Mouse (Mus musculus) heart, adult 2 months (tissue): Measurements from ENCODE around the gene Tmem266.

Experiments
- CTCF ChIP-seq: fragments of 200-600 bp; IDR thresholded peaks from 2 replicates; pipeline ENCODE4 v1.8.1; 2022; ENCODE audit warnings: antibody characterized with exemption, mild to moderate bottlenecking, moderate library complexity
- EP300 ChIP-seq: fragments of 200-500 bp; IDR thresholded peaks from 2 replicates; pipeline ENCODE4 v1.6.1; 2011; ENCODE audit warnings: low read depth, low read length, control low read depth; ENCODE audit not compliant: insufficient read depth
- POLR2A ChIP-seq: fragments of 200-500 bp; IDR thresholded peaks from 2 replicates; pipeline ENCODE4 v1.6.1; 2011; ENCODE audit warnings: mild to moderate bottlenecking, low read depth, low read length, control low read depth; ENCODE audit not compliant: insufficient read depth

DNA sequence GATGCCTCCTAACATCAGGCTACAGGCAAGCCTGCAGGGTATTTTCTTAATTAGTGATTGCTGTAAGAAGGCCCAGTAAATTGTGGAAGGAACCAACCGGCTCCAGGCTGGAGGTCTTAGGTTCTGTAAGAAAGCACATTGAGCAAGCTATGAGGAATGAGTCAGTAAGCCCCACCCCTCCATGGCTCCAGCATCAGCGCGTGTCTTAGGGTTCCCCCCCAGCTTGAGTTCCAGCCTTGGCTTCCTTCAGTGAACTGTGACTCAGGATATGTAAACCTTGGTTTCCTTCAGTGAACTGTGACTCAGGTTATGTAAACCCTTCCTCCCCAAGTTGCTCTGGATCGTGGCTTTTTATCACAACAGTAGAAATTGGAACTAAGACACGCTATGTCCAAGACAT, 35.3 kb downstream of the Tmem266 start:
- TF ChIP-seq CTCF: no peak
- no peak for TF ChIP-seq POLR2A
- TF ChIP-seq EP300: no peak
